Mouse (Mus musculus): ENCODE results near the gene Spryd3. TPM values are rescaled to one million over a fixed set of nuclear protein-coding genes. Genes with fewer than 3 reads are reported as not detected.

Gene Spryd3
- total and polyA plus RNA-seq, 3 experiments, result 29.3 to 35.4 TPM; not detected in 1

DNA sequence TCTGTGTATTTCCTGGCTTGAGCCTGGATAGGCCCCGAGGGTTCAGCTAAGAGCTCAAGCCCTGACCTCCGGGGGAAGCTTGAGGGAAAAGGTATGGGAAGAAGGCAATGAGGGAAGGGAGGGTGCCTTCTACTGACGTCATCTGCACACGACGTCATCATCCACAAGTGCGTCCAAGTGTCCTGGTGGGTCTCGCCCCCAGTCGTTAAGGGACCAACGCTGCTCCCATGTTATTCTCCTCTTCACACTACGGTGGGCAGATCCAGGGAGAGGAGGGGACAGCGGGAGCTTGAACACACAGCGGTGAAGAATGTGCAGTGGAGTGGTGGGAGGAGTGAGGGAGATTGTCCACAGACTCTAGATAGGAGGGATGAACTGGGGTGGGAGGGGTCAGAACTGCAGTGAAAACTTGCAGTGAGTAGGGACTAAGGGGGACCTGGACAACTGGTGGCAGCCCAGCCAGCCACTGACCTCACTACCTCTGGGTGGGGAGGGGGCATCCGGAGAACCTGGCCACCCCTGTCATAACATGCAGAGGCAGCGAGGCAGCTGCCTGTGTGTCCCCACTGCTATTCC is 32.6 kb downstream of the Spryd3 start:
- H3K27me3 ChIP-seq (ENCODE audit: control insufficient read depth in 1 of 2, insufficient read depth in 2 of 2, low read length in 2 of 2), result no peaks in the 10 kb centered on the region
- no peak overlapping the region for H3K27ac ChIP-seq (ENCODE audit: control insufficient read depth, low read depth, low read length)
- peaks cover 0 to 14% of the 10 kb centered on the region in 2 experiments; a peak in 2 of 4 replicates for H3K36me3 ChIP-seq (ENCODE audit: control insufficient read depth in 1 of 2, insufficient read depth in 2 of 2, low read length in 2 of 2)
- peaks cover 17 to 34% of the 10 kb centered on the region in 2 experiments for H3K4me1 ChIP-seq (ENCODE audit: control insufficient read depth in 1 of 2, insufficient read depth in 2 of 2, low read length in 2 of 2)
- H3K9me3 ChIP-seq (replicated peaks; ENCODE audit: insufficient read depth, low read length), result no peaks in the 10 kb centered on the region
- no peak overlapping the region for H3K9ac ChIP-seq (ENCODE audit: control insufficient read depth, low read depth, low read length, poor library complexity, severe bottlenecking)
- H3K4me3 ChIP-seq (ENCODE audit: control insufficient read depth in 1 of 2, insufficient read depth in 1 of 2, low read depth in 2 of 2, low read length in 2 of 2), result no peak overlapping the region
- no peak for DNase-seq (ENCODE audit: low read depth, low spot score)
- H3K79me2 ChIP-seq (ENCODE audit: control insufficient read depth, insufficient read depth, low read length, poor library complexity), result no peaks in the 10 kb centered on the region; the same call in 1 of the 2 replicates
- no peak for TF ChIP-seq JUND (IDR thresholded peaks at IDR 0.05; ENCODE audit: low read depth, low read length)
- TF ChIP-seq MYB (IDR thresholded peaks at IDR 0.05; ENCODE audit: low read depth, low read length), result no peak
- TF ChIP-seq SIN3A (IDR thresholded peaks at IDR 0.05; ENCODE audit: low read length), result no peak
- no peak for TF ChIP-seq ELF1 (IDR thresholded peaks at IDR 0.05; ENCODE audit: low read depth, low read length)
- no peak for TF ChIP-seq GABPA (IDR thresholded peaks at IDR 0.05; ENCODE audit: low read depth, low read length)
- no peak for TF ChIP-seq POLR2AphosphoS2 (IDR thresholded peaks at IDR 0.05; ENCODE audit: low read length)
- TF ChIP-seq CHD1 (IDR thresholded peaks at IDR 0.05; ENCODE audit: low read depth, low read length), result no peak
- no peak for TF ChIP-seq MAZ (IDR thresholded peaks at IDR 0.05; ENCODE audit: low read depth, low read length)
- no peak for TF ChIP-seq ETS1 (IDR thresholded peaks at IDR 0.05; ENCODE audit: low read depth, low read length)
- no peak for TF ChIP-seq MEF2A (IDR thresholded peaks at IDR 0.05; ENCODE audit: extremely low read depth, insufficient replicate concordance, low read depth, low read length, poor library complexity, severe bottlenecking)
- TF ChIP-seq NRF1 (IDR thresholded peaks at IDR 0.05; ENCODE audit: insufficient read depth, low read depth, low read length, poor library complexity, severe bottlenecking), result no peak
- no peak for TF ChIP-seq GATA1 (IDR thresholded peaks at IDR 0.05; ENCODE audit: low read depth, low read length)
- no peak for TF ChIP-seq TCF12 (IDR thresholded peaks at IDR 0.05; ENCODE audit: low read depth, low read length)
- TF ChIP-seq E2F4 (IDR thresholded peaks at IDR 0.05; ENCODE audit: borderline replicate concordance, low read depth, low read length), result no peak
- no peak for TF ChIP-seq TAL1 (IDR thresholded peaks at IDR 0.05; ENCODE audit: low read length)
- TF ChIP-seq EP300 (IDR thresholded peaks at IDR 0.05; ENCODE audit: low read depth in 1 of 2, low read length in 2 of 2), result no peak

DNA sequence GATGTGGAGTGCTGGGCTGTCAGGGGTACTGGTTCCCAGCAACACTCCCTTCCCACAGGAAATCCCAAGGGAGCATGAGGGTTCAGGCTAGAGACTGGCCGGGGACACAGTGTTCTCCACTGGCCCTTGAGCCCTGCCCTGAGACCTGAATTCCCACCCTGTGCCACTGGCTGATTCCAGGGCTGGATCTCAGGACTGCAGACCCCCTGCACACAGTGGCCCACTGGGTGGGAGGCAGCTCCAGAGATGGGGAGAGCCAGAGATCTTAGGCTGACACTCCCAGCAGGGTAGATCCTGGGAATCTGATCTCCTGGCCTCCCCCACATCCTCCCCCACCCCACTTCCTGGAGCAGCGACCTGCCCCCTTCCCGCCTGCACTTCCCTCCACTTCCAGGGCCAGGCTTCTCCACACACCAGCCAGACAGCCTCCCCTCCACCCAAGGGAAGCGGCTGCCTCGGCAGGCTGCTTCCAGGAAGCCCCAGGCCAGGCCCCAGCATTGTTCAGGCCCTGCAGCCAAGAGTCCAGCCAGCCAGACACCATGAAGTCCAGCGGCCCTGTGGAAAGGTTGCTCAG is 33.4 kb downstream of the Spryd3 start:
- no peak overlapping the region for H3K9ac ChIP-seq (ENCODE audit: control insufficient read depth, low read depth, low read length, poor library complexity, severe bottlenecking)
- H3K4me1 ChIP-seq (ENCODE audit: control insufficient read depth in 1 of 2, insufficient read depth in 2 of 2, low read length in 2 of 2), result peaks cover 10 to 28% of the 10 kb centered on the region in 2 experiments
- no peak overlapping the region for H3K4me3 ChIP-seq (ENCODE audit: control insufficient read depth in 1 of 2, insufficient read depth in 1 of 2, low read depth in 2 of 2, low read length in 2 of 2)
- peaks cover 0 to 9% of the 10 kb centered on the region in 2 experiments; a peak in 2 of 4 replicates for H3K36me3 ChIP-seq (ENCODE audit: control insufficient read depth in 1 of 2, insufficient read depth in 2 of 2, low read length in 2 of 2)
- H3K9me3 ChIP-seq (replicated peaks; ENCODE audit: insufficient read depth, low read length), result no peaks in the 10 kb centered on the region
- no peak for DNase-seq (ENCODE audit: low read depth, low spot score)
- H3K27me3 ChIP-seq (ENCODE audit: control insufficient read depth in 1 of 2, insufficient read depth in 2 of 2, low read length in 2 of 2), result no peaks in the 10 kb centered on the region
- no peaks in the 10 kb centered on the region; the same call in 1 of the 2 replicates for H3K79me2 ChIP-seq (ENCODE audit: control insufficient read depth, insufficient read depth, low read length, poor library complexity)
- no peak for TF ChIP-seq MAZ (IDR thresholded peaks at IDR 0.05; ENCODE audit: low read depth, low read length)
- no peak for TF ChIP-seq CHD2 (IDR thresholded peaks at IDR 0.05; ENCODE audit: low read length)
- no peak for TF ChIP-seq TCF12 (IDR thresholded peaks at IDR 0.05; ENCODE audit: low read depth, low read length)
- no peak for TF ChIP-seq MYB (IDR thresholded peaks at IDR 0.05; ENCODE audit: low read depth, low read length)
- TF ChIP-seq MEF2A (IDR thresholded peaks at IDR 0.05; ENCODE audit: extremely low read depth, insufficient replicate concordance, low read depth, low read length, poor library complexity, severe bottlenecking), result no peak
- TF ChIP-seq HCFC1 (IDR thresholded peaks at IDR 0.05; ENCODE audit: low read depth, low read length), result no peak
- TF ChIP-seq BHLHE40 (IDR thresholded peaks at IDR 0.05; ENCODE audit: borderline replicate concordance, low read depth, low read length), result no peak
- no peak for TF ChIP-seq POLR2AphosphoS5 (IDR thresholded peaks at IDR 0.05; ENCODE audit: borderline replicate concordance, low read depth, low read length)
- TF ChIP-seq KAT2A (conservative IDR thresholded peaks at IDR 0.05; ENCODE audit: low read depth, low read length), result no peak
- TF ChIP-seq MXI1 (IDR thresholded peaks at IDR 0.05; ENCODE audit: low read depth, low read length), result no peak
- TF ChIP-seq MYC (IDR thresholded peaks at IDR 0.05; ENCODE audit: low read depth, low read length), result no peak
- TF ChIP-seq USF1 (IDR thresholded peaks at IDR 0.05; ENCODE audit: low read depth, low read length), result no peak
- TF ChIP-seq EP300 (IDR thresholded peaks at IDR 0.05; ENCODE audit: low read depth in 1 of 2, low read length in 2 of 2), result no peak
- TF ChIP-seq E2F4 (IDR thresholded peaks at IDR 0.05; ENCODE audit: borderline replicate concordance, low read depth, low read length), result no peak
- no peak for TF ChIP-seq POLR2AphosphoS2 (IDR thresholded peaks at IDR 0.05; ENCODE audit: low read length)
- TF ChIP-seq MAFK (IDR thresholded peaks at IDR 0.05; ENCODE audit: borderline replicate concordance, low read depth, low read length), result no peak
- no peak overlapping the region for H3K27ac ChIP-seq (ENCODE audit: control insufficient read depth, low read depth, low read length)
